In genomic region chr9:109123266-109123665, GRCm38 (mm10) we compare ENCODE assay signal across 16 mouse cellular contexts. TPM values are rescaled to one million over a fixed set of nuclear protein-coding genes. Genes with fewer than 3 reads are reported as not detected.
DNase-seq lines count a peak whose midpoint lies in the region; ATAC-seq lines count a peak whose summit lies in the region.
"Had no signal": no experiment of that assay in that cellular context is flagged by ENCODE, and none has a peak within 500 bp of the region (broad histone marks: within the 10 kb centered on the region; RNA-seq: fewer than 3 reads in every experiment).

No protein-coding gene starts in this region.

- no peaks in the 10 kb centered on the region for H3K27me3 ChIP-seq in forebrain, embryonic 15.5 days
- H3K27me3 ChIP-seq in forebrain, embryonic 13.5 days, result no peaks in the 10 kb centered on the region
- H3K27me3 ChIP-seq in embryonic facial prominence, embryonic 13.5 days, result no peaks in the 10 kb centered on the region
- H3K27me3 ChIP-seq: limb, embryonic 15.5 days had no signal

- peak; percentile 41 for DNase-seq in left cerebral cortex, postnatal 4 days
- no peak for DNase-seq in left cerebral cortex, adult 9 months (ENCODE audit: low spot score in 2 of 2)
- DNase-seq in 3T3-L1 (ENCODE audit: low read depth, low spot score), result peak; percentile 41
- no peak for DNase-seq in thymus, postnatal 0 days (ENCODE audit: low spot score)
- no peak for DNase-seq in gastrocnemius, adult 18-20 months (ENCODE audit: low spot score)
- DNase-seq: kidney, adult 11 months had no signal

- no peak overlapping the region for H3K9ac ChIP-seq in forebrain, embryonic 15.5 days (replicated peaks)
- no peak overlapping the region for H3K9ac ChIP-seq in forebrain, embryonic 13.5 days
- peak overlapping the region; percentile 46; the same call in 1 of the 2 replicates for H3K9ac ChIP-seq in embryonic facial prominence, embryonic 13.5 days
- H3K9ac ChIP-seq: limb, embryonic 15.5 days had no signal

- H3K4me2 ChIP-seq in forebrain, embryonic 15.5 days (replicated peaks), result no peak overlapping the region
- H3K4me2 ChIP-seq in forebrain, embryonic 13.5 days, result no peak overlapping the region
- H3K4me2 ChIP-seq in embryonic facial prominence, embryonic 13.5 days, result no peak overlapping the region
- H3K4me2 ChIP-seq: limb, embryonic 15.5 days had no signal

- no peak overlapping the region for H3K4me3 ChIP-seq in forebrain, embryonic 15.5 days
- H3K4me3 ChIP-seq in forebrain, embryonic 13.5 days, result no peak overlapping the region
- H3K4me3 ChIP-seq in embryonic facial prominence, embryonic 13.5 days, result no peak overlapping the region
- H3K4me3 ChIP-seq: limb, embryonic 15.5 days had no signal

- intact Hi-C loops in left cerebral cortex, postnatal 4 days (cut with DNase I), result loop anchor here (5.0 kb wide), 1 partner anchor 36 kb away; no protein-coding TSS in a partner anchor

- 52% methylated on average over 6 of the region's 6 CpGs for WGBS in forebrain, embryonic 15.5 days
- 56% methylated on average over 6 of the region's 6 CpGs for WGBS in forebrain, embryonic 13.5 days
- 49% methylated on average over 6 of the region's 6 CpGs for WGBS in embryonic facial prominence, embryonic 13.5 days

- peak; percentile 32; the same call in 1 of the 2 replicates for ATAC-seq in forebrain, embryonic 15.5 days (replicated peaks)
- no peak for ATAC-seq in forebrain, embryonic 13.5 days
- ATAC-seq in embryonic facial prominence, embryonic 13.5 days (ENCODE audit: insufficient number of reproducible peaks, insufficient read depth, low FRiP score, low TSS enrichment, low read depth), result no peak; the same call in 1 of the 2 replicates

- H3K9me3 ChIP-seq in forebrain, embryonic 15.5 days, result no peaks in the 10 kb centered on the region
- no peaks in the 10 kb centered on the region for H3K9me3 ChIP-seq in forebrain, embryonic 13.5 days (replicated peaks)
- no peaks in the 10 kb centered on the region for H3K9me3 ChIP-seq in embryonic facial prominence, embryonic 13.5 days
- H3K9me3 ChIP-seq: limb, embryonic 15.5 days had no signal

- no peak overlapping the region for H3K27ac ChIP-seq in forebrain, embryonic 15.5 days (replicated peaks)
- H3K27ac ChIP-seq in forebrain, embryonic 13.5 days, result no peak overlapping the region
- H3K27ac ChIP-seq in embryonic facial prominence, embryonic 13.5 days, result no peak overlapping the region
- H3K27ac ChIP-seq: limb, embryonic 15.5 days had no signal

- H3K36me3 ChIP-seq in forebrain, embryonic 15.5 days, result peaks cover 16% of the 10 kb centered on the region; the same call in 1 of the 2 replicates
- peaks cover 26% of the 10 kb centered on the region for H3K36me3 ChIP-seq in forebrain, embryonic 13.5 days (ENCODE audit: poor library complexity, severe bottlenecking)
- peaks cover 18% of the 10 kb centered on the region for H3K36me3 ChIP-seq in embryonic facial prominence, embryonic 13.5 days

- H3K4me1 ChIP-seq in forebrain, embryonic 15.5 days, result peaks cover 5% of the 10 kb centered on the region; the same call in 1 of the 2 replicates
- peaks cover 7% of the 10 kb centered on the region; the same call in 1 of the 2 replicates for H3K4me1 ChIP-seq in forebrain, embryonic 13.5 days
- no peaks in the 10 kb centered on the region; the same call in 1 of the 2 replicates for H3K4me1 ChIP-seq in embryonic facial prominence, embryonic 13.5 days

RNA-seq across cellular contexts. Expression of gene Plxnb1, which starts 28.1 kb away (rescaled TPM):
- 20.7 and 23.5 TPM in 2 replicates for polyA plus RNA-seq in forebrain, embryonic 15.5 days (2015; fragmentation: Nextera tagmentation; extraction: Ambion mirVana)
- polyA plus RNA-seq in forebrain, embryonic 13.5 days (2015; fragmentation: Nextera tagmentation; extraction: Ambion mirVana), result 22.4 and 27.7 TPM in 2 replicates
- 100 to 1,000 TPM in 1 of 2 experiments, 10 to 100 TPM in 1; 90.0 to 105 TPM for total RNA-seq in left cerebral cortex, postnatal 4 days (2021)
- 13.1 and 13.2 TPM in 2 replicates for polyA plus RNA-seq in embryonic facial prominence, embryonic 13.5 days (2015; fragmentation: Nextera tagmentation; extraction: Ambion mirVana)
- 3.3 and 3.8 TPM in 2 replicates for polyA plus RNA-seq in thymus, postnatal 0 days (2015; fragmentation: Nextera tagmentation; extraction: Ambion mirVana)
- 1 to 10 TPM in 1 of 2 experiments, under 1 TPM in 1; 0.68 to 1.4 TPM for total RNA-seq in gastrocnemius, adult 18-20 months (2021)

RNA-seq across cellular contexts. Expression of gene Fbxw21, which starts 38.6 kb away (rescaled TPM):
- polyA plus RNA-seq in forebrain, embryonic 15.5 days (2015; fragmentation: Nextera tagmentation; extraction: Ambion mirVana), result not detected in 2 replicates
- not detected in 2 replicates for polyA plus RNA-seq in forebrain, embryonic 13.5 days (2015; fragmentation: Nextera tagmentation; extraction: Ambion mirVana)
- not detected for total RNA-seq in left cerebral cortex, postnatal 4 days (2021)
- polyA plus RNA-seq in embryonic facial prominence, embryonic 13.5 days (2015; fragmentation: Nextera tagmentation; extraction: Ambion mirVana), result not detected in 2 replicates
- polyA plus RNA-seq in thymus, postnatal 0 days (2015; fragmentation: Nextera tagmentation; extraction: Ambion mirVana), result not detected in 2 replicates
- total RNA-seq in gastrocnemius, adult 18-20 months (2021), result not detected
- total RNA-seq: gastrocnemius, adult 8-10 months; layer of hippocampus, postnatal 10 days; megakaryocyte, adult 5-6 weeks had no signal
- polyA plus RNA-seq: CD4-positive, CD25-positive, alpha-beta regulatory T cell, adult 4 months; heart, embryonic 14.5 days; limb, embryonic 15.5 days; neural tube, embryonic 14.5 days had no signal

RNA-seq across cellular contexts. Expression of gene Tma7, which starts 40.9 kb away (rescaled TPM):
- 568 and 598 TPM in 2 replicates for polyA plus RNA-seq in forebrain, embryonic 15.5 days (2015; fragmentation: Nextera tagmentation; extraction: Ambion mirVana)
- polyA plus RNA-seq in forebrain, embryonic 13.5 days (2015; fragmentation: Nextera tagmentation; extraction: Ambion mirVana), result 693 and 750 TPM in 2 replicates
- 100 to 1,000 TPM; 385 to 398 TPM for total RNA-seq in left cerebral cortex, postnatal 4 days (2021)
- polyA plus RNA-seq in embryonic facial prominence, embryonic 13.5 days (2015; fragmentation: Nextera tagmentation; extraction: Ambion mirVana), result 686 and 706 TPM in 2 replicates
- 808 and 867 TPM in 2 replicates for polyA plus RNA-seq in thymus, postnatal 0 days (2015; fragmentation: Nextera tagmentation; extraction: Ambion mirVana)
- total RNA-seq in gastrocnemius, adult 18-20 months (2021), result 100 to 1,000 TPM; 325 to 344 TPM

RNA-seq across cellular contexts. Expression of gene Ccdc51, which starts 41.0 kb away (rescaled TPM):
- polyA plus RNA-seq in forebrain, embryonic 15.5 days (2015; fragmentation: Nextera tagmentation; extraction: Ambion mirVana), result 17.3 and 18.4 TPM in 2 replicates
- polyA plus RNA-seq in forebrain, embryonic 13.5 days (2015; fragmentation: Nextera tagmentation; extraction: Ambion mirVana), result 17.9 and 18.9 TPM in 2 replicates
- total RNA-seq in left cerebral cortex, postnatal 4 days (2021), result 1 to 10 TPM; 7.9 to 8.4 TPM
- 14.1 and 14.6 TPM in 2 replicates for polyA plus RNA-seq in embryonic facial prominence, embryonic 13.5 days (2015; fragmentation: Nextera tagmentation; extraction: Ambion mirVana)
- 18.6 and 19.0 TPM in 2 replicates for polyA plus RNA-seq in thymus, postnatal 0 days (2015; fragmentation: Nextera tagmentation; extraction: Ambion mirVana)
- 1 to 10 TPM; 7.9 to 8.1 TPM for total RNA-seq in gastrocnemius, adult 18-20 months (2021)

RNA-seq across cellular contexts. Expression of gene Atrip, which starts 49.3 kb away (rescaled TPM):
- polyA plus RNA-seq in forebrain, embryonic 15.5 days (2015; fragmentation: Nextera tagmentation; extraction: Ambion mirVana), result 32.0 and 36.5 TPM in 2 replicates
- 31.4 and 31.5 TPM in 2 replicates for polyA plus RNA-seq in forebrain, embryonic 13.5 days (2015; fragmentation: Nextera tagmentation; extraction: Ambion mirVana)
- total RNA-seq in left cerebral cortex, postnatal 4 days (2021), result 10 to 100 TPM; 33.4 to 37.4 TPM
- polyA plus RNA-seq in embryonic facial prominence, embryonic 13.5 days (2015; fragmentation: Nextera tagmentation; extraction: Ambion mirVana), result 26.8 and 29.6 TPM in 2 replicates
- 23.4 and 28.4 TPM in 2 replicates for polyA plus RNA-seq in thymus, postnatal 0 days (2015; fragmentation: Nextera tagmentation; extraction: Ambion mirVana)
- total RNA-seq in gastrocnemius, adult 18-20 months (2021), result 1 to 10 TPM; 8.9 to 9.2 TPM

Comparison
In these comparisons a context has a peak if more than half of its experiments do, and no peak if none do; other contexts are left out.
1. DNase-seq: peak in left cerebral cortex, postnatal 4 days (single experiment) and 3T3-L1 (single experiment); none in left cerebral cortex, adult 9 months (0 of 2), thymus, postnatal 0 days (single experiment) and gastrocnemius, adult 18-20 months (single experiment).